Mouse (Mus musculus): ENCODE measurements at regions not wholly inside any gene's neighbourhood (a gene's known extent, or its start where the extent isn't known, plus 50 kb on each side); places are given as distances from the start of the nearest gene placed in this dataset.

DNA sequence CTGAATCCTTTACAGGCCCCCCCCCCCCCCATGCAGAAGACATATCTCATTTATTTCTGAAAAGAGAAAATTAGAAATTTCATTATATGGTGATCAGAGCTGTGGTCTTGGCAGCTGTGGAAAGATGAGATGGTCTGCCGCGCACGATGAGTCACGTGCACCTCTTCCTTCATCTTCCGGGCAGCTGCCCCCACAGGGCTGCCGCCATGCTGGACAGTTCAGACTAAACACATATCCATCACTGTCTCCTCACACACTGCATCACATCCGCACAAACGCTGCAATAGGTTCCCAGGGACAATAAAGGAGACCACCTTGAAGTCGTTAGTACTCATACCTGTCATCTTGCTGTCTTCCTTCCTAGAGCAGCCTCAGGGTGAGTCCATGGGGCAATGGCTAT lies 126.6 kb downstream of the Gm12728 start:
- Histone ChIP-seq H3K27ac (replicated peaks in 1 of 2; ENCODE audit: control insufficient read depth in 1 of 2, insufficient read depth in 1 of 2, low read depth in 2 of 2, low read length in 2 of 2) (no peak overlapping the region), H3K36me3 (ENCODE audit: control insufficient read depth, insufficient read depth, low read length) (no peaks in the 10 kb centered on the region), H3K4me1 (ENCODE audit: control insufficient read depth in 2 of 2, insufficient read depth in 2 of 2, low read length in 2 of 2) (no peaks in the 10 kb centered on the region), H3K9me3 (ENCODE audit: control insufficient read depth, low read length) (no peaks in the 10 kb centered on the region), H3K4me3 (ENCODE audit: control insufficient read depth in 1 of 2, insufficient read depth in 1 of 2, low read depth in 1 of 2, low read length in 2 of 2) (no peak overlapping the region), H3K27me3 (ENCODE audit: control insufficient read depth, insufficient read depth, low read length) (peaks cover 4% of the 10 kb centered on the region; the same call in 1 of the 2 replicates), H3K4me2 (ENCODE audit: low read length) (no peak overlapping the region), H3K9ac (ENCODE audit: low read length) (no peak overlapping the region)
- WGBS, result 86% methylated on average over 9 of the region's 9 CpGs
- ATAC-seq (ENCODE audit: insufficient number of reproducible peaks, insufficient read depth, low FRiP score, low read depth), result no peak

DNA sequence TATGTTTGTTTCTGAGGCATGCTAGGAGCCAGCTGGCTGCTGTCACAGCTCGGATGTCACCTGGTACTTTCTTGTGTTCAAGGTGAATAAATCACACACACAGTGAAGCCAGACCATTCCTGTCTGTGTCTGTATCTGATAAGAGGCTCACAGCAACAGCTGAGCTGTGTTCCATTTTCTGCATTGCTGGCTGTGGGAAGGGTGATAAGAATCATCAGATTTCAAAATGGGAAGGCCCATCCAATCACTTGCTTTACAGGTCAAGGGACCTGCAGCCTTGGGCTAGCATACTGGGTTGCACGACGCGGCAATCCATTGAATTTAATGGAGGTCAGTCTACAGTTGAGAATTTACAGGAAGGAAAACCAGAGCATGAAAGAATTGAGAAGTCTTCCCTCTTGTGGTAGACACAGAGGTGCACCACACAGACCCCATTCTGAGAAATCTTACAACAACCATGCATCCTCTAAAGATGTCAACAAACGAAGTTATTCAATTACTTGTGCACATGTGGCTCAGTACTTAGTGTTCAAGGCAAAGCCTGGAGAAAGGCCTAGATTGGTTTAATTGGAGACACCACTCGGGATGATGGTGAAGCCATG lies 135.2 kb downstream of the Gm12728 start:
- H3K4me2 ChIP-seq (ENCODE audit: low read length), result no peak overlapping the region
- 72% methylated on average over 6 of the region's 6 CpGs for WGBS

DNA sequence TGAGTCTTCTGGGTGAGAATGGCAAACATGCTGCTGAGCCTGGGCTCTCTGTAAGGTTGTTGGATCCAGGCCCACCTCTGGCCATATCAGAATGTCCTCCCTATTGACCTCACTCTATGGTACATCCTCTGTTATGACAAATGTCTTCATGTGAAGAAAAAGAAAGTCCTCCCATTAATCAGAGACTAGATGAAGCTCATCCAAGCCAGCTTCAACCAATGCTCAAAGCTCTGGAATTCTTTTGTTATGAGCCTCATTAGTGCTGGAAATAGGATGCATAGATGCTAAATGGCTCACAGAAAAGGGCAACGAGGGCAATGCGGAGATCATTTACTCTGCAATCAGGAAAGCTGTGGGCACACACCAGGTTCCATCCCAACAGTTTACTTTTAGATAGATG lies 135.8 kb downstream of the Gm12728 start:
- H3K27ac ChIP-seq (replicated peaks in 1 of 2; ENCODE audit: control insufficient read depth in 1 of 2, insufficient read depth in 1 of 2, low read depth in 2 of 2, low read length in 2 of 2), result no peak overlapping the region
- H3K36me3 ChIP-seq (ENCODE audit: control insufficient read depth, insufficient read depth, low read length), result no peaks in the 10 kb centered on the region
- 0 out of 4 replicates have a peak, but pooled peaks cover 0 to 2% of the 10 kb centered on the region in 2 experiments for H3K4me1 ChIP-seq (ENCODE audit: control insufficient read depth in 2 of 2, insufficient read depth in 2 of 2, low read length in 2 of 2)
- no peak overlapping the region for H3K9ac ChIP-seq (ENCODE audit: low read length)
- H3K9me3 ChIP-seq (ENCODE audit: control insufficient read depth, low read length), result no peaks in the 10 kb centered on the region
- peaks cover 50% of the 10 kb centered on the region for H3K27me3 ChIP-seq (ENCODE audit: control insufficient read depth, insufficient read depth, low read length)
- no peak for ATAC-seq (ENCODE audit: insufficient number of reproducible peaks, insufficient read depth, low FRiP score, low read depth)
- 88% methylated on average over 2 of the region's 2 CpGs for WGBS
- H3K4me3 ChIP-seq (ENCODE audit: control insufficient read depth in 1 of 2, insufficient read depth in 1 of 2, low read depth in 1 of 2, low read length in 2 of 2), result no peak overlapping the region
- H3K4me2 ChIP-seq (ENCODE audit: low read length), result no peak overlapping the region

More for the DNA sequence above, 135.2 kb downstream of the Gm12728 start:
- H3K9ac ChIP-seq (ENCODE audit: low read length), result no peak overlapping the region
- H3K27me3 ChIP-seq (ENCODE audit: control insufficient read depth, insufficient read depth, low read length), result peaks cover 50% of the 10 kb centered on the region
- no peak overlapping the region for H3K4me3 ChIP-seq (ENCODE audit: control insufficient read depth in 1 of 2, insufficient read depth in 1 of 2, low read depth in 1 of 2, low read length in 2 of 2)
- H3K27ac ChIP-seq (replicated peaks in 1 of 2; ENCODE audit: control insufficient read depth in 1 of 2, insufficient read depth in 1 of 2, low read depth in 2 of 2, low read length in 2 of 2), result no peak overlapping the region
- no peaks in the 10 kb centered on the region for H3K36me3 ChIP-seq (ENCODE audit: control insufficient read depth, insufficient read depth, low read length)
- no peaks in the 10 kb centered on the region for H3K9me3 ChIP-seq (ENCODE audit: control insufficient read depth, low read length)
- 0 out of 4 replicates have a peak, but pooled peaks cover 0 to 2% of the 10 kb centered on the region in 2 experiments for H3K4me1 ChIP-seq (ENCODE audit: control insufficient read depth in 2 of 2, insufficient read depth in 2 of 2, low read length in 2 of 2)
- ATAC-seq (ENCODE audit: insufficient number of reproducible peaks, insufficient read depth, low FRiP score, low read depth), result no peak

GRCm38 (mm10) chr4:105929658-105930057 lies 140.0 kb downstream of the Gm12728 start:
- WGBS, result 94% methylated on average over 10 of the region's 10 CpGs

GRCm38 (mm10) chr4:105934971-105935370 lies 145.3 kb downstream of the Gm12728 start:
- no peak overlapping the region for H3K9ac ChIP-seq (ENCODE audit: low read length)

More at GRCm38 (mm10) chr4:105929658-105930057, 140.0 kb downstream of the Gm12728 start:
- H3K4me3 ChIP-seq (ENCODE audit: control insufficient read depth in 1 of 2, insufficient read depth in 1 of 2, low read depth in 1 of 2, low read length in 2 of 2), result no peak overlapping the region
- no peak overlapping the region for H3K9ac ChIP-seq (ENCODE audit: low read length)
- 0 out of 4 replicates have a peak, but pooled peaks cover 0 to 2% of the 10 kb centered on the region in 2 experiments for H3K4me1 ChIP-seq (ENCODE audit: control insufficient read depth in 2 of 2, insufficient read depth in 2 of 2, low read length in 2 of 2)
- H3K27ac ChIP-seq (replicated peaks in 1 of 2; ENCODE audit: control insufficient read depth in 1 of 2, insufficient read depth in 1 of 2, low read depth in 2 of 2, low read length in 2 of 2), result no peak overlapping the region
- no peaks in the 10 kb centered on the region for H3K9me3 ChIP-seq (ENCODE audit: control insufficient read depth, low read length)
- ATAC-seq (ENCODE audit: insufficient number of reproducible peaks, insufficient read depth, low FRiP score, low read depth), result no peak
- H3K4me2 ChIP-seq (ENCODE audit: low read length), result no peak overlapping the region
- peaks cover 18% of the 10 kb centered on the region for H3K27me3 ChIP-seq (ENCODE audit: control insufficient read depth, insufficient read depth, low read length)
- no peaks in the 10 kb centered on the region for H3K36me3 ChIP-seq (ENCODE audit: control insufficient read depth, insufficient read depth, low read length)

GRCm38 (mm10) chr4:105936755-105937514 lies 147.3 kb downstream of the Gm12728 start:
- Histone ChIP-seq H3K36me3 (ENCODE audit: control insufficient read depth, insufficient read depth, low read length) (no peaks in the 10 kb centered on the region), H3K9me3 (ENCODE audit: control insufficient read depth, low read length) (no peaks in the 10 kb centered on the region), H3K4me3 (ENCODE audit: control insufficient read depth in 1 of 2, insufficient read depth in 1 of 2, low read depth in 1 of 2, low read length in 2 of 2) (no peak overlapping the region), H3K4me2 (ENCODE audit: low read length) (no peak overlapping the region), H3K9ac (ENCODE audit: low read length) (no peak overlapping the region), H3K27ac (replicated peaks in 1 of 2; ENCODE audit: control insufficient read depth in 1 of 2, insufficient read depth in 1 of 2, low read depth in 2 of 2, low read length in 2 of 2) (no peak overlapping the region), H3K27me3 (ENCODE audit: control insufficient read depth, insufficient read depth, low read length) (peaks cover 24% of the 10 kb centered on the region), H3K4me1 (ENCODE audit: control insufficient read depth in 2 of 2, insufficient read depth in 2 of 2, low read length in 2 of 2) (no peaks in the 10 kb centered on the region)
- no peak for ATAC-seq (ENCODE audit: insufficient number of reproducible peaks, insufficient read depth, low FRiP score, low read depth)
- 82% methylated on average over 7 of the region's 7 CpGs for WGBS

More at GRCm38 (mm10) chr4:105934971-105935370, 145.3 kb downstream of the Gm12728 start:
- no peak for ATAC-seq (ENCODE audit: insufficient number of reproducible peaks, insufficient read depth, low FRiP score, low read depth)
- 58% methylated on average over 4 of the region's 4 CpGs for WGBS
- peaks cover 15% of the 10 kb centered on the region; the same call in 1 of the 2 replicates for H3K27me3 ChIP-seq (ENCODE audit: control insufficient read depth, insufficient read depth, low read length)
- H3K4me3 ChIP-seq (ENCODE audit: control insufficient read depth in 1 of 2, insufficient read depth in 1 of 2, low read depth in 1 of 2, low read length in 2 of 2), result no peak overlapping the region
- H3K4me1 ChIP-seq (ENCODE audit: control insufficient read depth in 2 of 2, insufficient read depth in 2 of 2, low read length in 2 of 2), result no peaks in the 10 kb centered on the region
- H3K9me3 ChIP-seq (ENCODE audit: control insufficient read depth, low read length), result no peaks in the 10 kb centered on the region
- H3K36me3 ChIP-seq (ENCODE audit: control insufficient read depth, insufficient read depth, low read length), result no peaks in the 10 kb centered on the region
- H3K27ac ChIP-seq (replicated peaks in 1 of 2; ENCODE audit: control insufficient read depth in 1 of 2, insufficient read depth in 1 of 2, low read depth in 2 of 2, low read length in 2 of 2), result no peak overlapping the region
- H3K4me2 ChIP-seq (ENCODE audit: low read length), result no peak overlapping the region

DNA sequence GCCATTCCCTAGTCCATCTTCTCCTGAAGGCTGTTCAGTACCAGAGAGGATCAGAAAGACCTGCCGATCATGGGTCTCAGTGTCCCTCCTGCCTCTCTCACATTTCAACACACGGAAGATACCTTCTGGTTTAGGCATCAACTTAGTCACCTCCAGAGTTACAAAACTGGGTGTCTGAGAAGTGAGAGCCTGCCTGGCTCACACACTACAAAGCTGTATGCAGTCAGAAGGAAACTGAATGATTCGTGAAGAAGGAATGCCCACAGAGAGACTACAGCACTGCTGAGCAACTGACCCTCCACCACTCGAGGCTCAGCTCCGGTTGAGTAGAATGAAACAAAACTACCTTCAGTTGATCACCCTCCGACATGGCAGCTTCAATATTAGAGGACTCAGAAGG lies 147.9 kb downstream of the Gm12728 start:
- Histone ChIP-seq H3K4me1 (ENCODE audit: control insufficient read depth in 2 of 2, insufficient read depth in 2 of 2, low read length in 2 of 2) (no peaks in the 10 kb centered on the region), H3K27ac (replicated peaks in 1 of 2; ENCODE audit: control insufficient read depth in 1 of 2, insufficient read depth in 1 of 2, low read depth in 2 of 2, low read length in 2 of 2) (no peak overlapping the region), H3K27me3 (ENCODE audit: control insufficient read depth, insufficient read depth, low read length) (peaks cover 24% of the 10 kb centered on the region), H3K36me3 (ENCODE audit: control insufficient read depth, insufficient read depth, low read length) (no peaks in the 10 kb centered on the region), H3K4me2 (ENCODE audit: low read length) (no peak overlapping the region), H3K4me3 (ENCODE audit: control insufficient read depth in 1 of 2, insufficient read depth in 1 of 2, low read depth in 1 of 2, low read length in 2 of 2) (no peak overlapping the region), H3K9ac (ENCODE audit: low read length) (no peak overlapping the region), H3K9me3 (ENCODE audit: control insufficient read depth, low read length) (no peaks in the 10 kb centered on the region)
- ATAC-seq (ENCODE audit: insufficient number of reproducible peaks, insufficient read depth, low FRiP score, low read depth), result no peak
- 64% methylated on average over 6 of the region's 6 CpGs for WGBS

Data from heart, embryonic 14.5 days (tissue).